Mouse (Mus musculus): ENCODE data around the gene Smc1b. TPM values are rescaled to one million over a fixed set of nuclear protein-coding genes. Genes with fewer than 3 reads are reported as not detected.

Gene Smc1b
- polyA plus RNA-seq, 1 experiment from 2014 or later = 0.11 TPM

GRCm38 (mm10) chr15:85161416-85161815 lies 29.7 kb upstream of the Smc1b start:
- Histone ChIP-seq H3K9me3 (replicated peaks) (no peaks in the 10 kb centered on the region), H3K4me3 (no peak overlapping the region), H3K27ac (replicated peaks) (no peak overlapping the region), H3K27me3 (ENCODE audit: low read depth, poor library complexity, severe bottlenecking) (peaks cover 12% of the 10 kb centered on the region; the same call in 1 of the 2 replicates), H3K4me1 (peaks cover 16% of the 10 kb centered on the region), H3K36me3 (no peaks in the 10 kb centered on the region)
- DNase-seq (ENCODE audit: low spot score) = no peak

- H3K36me3 ChIP-seq = no peaks in the 10 kb centered on the region
- 81% methylated on average over 4 of the region's 4 CpGs for WGBS
- peaks cover 3% of the 10 kb centered on the region; the same call in 1 of the 2 replicates for H3K4me1 ChIP-seq
- no peak overlapping the region for H3K27ac ChIP-seq (replicated peaks)
- no peaks in the 10 kb centered on the region for H3K9me3 ChIP-seq (replicated peaks)
- peaks cover 8% of the 10 kb centered on the region; the same call in 1 of the 2 replicates for H3K27me3 ChIP-seq (ENCODE audit: low read depth, poor library complexity, severe bottlenecking)
- DNase-seq (ENCODE audit: low spot score) = no peak
- no peak overlapping the region for H3K4me3 ChIP-seq
These were observed 24.4 kb upstream of the Smc1b start for GRCm38 (mm10) chr15:85156198-85156597.

- peaks cover 8% of the 10 kb centered on the region; the same call in 1 of the 2 replicates for H3K27me3 ChIP-seq (ENCODE audit: low read depth, poor library complexity, severe bottlenecking)
- H3K4me1 ChIP-seq = peaks cover 3% of the 10 kb centered on the region; the same call in 1 of the 2 replicates
- DNase-seq (ENCODE audit: low spot score) = no peak
- H3K4me3 ChIP-seq = no peak overlapping the region
- H3K27ac ChIP-seq (replicated peaks) = no peak overlapping the region
- no peaks in the 10 kb centered on the region for H3K36me3 ChIP-seq
- WGBS = 95% methylated on average over 3 of the region's 3 CpGs
- no peaks in the 10 kb centered on the region for H3K9me3 ChIP-seq (replicated peaks)
These were observed 22.3 kb upstream of the Smc1b start for GRCm38 (mm10) chr15:85154091-85154490.

- H3K4me1 ChIP-seq = peaks cover 11% of the 10 kb centered on the region; the same call in 1 of the 2 replicates
- no peak overlapping the region for H3K4me3 ChIP-seq
- no peaks in the 10 kb centered on the region for H3K9me3 ChIP-seq (replicated peaks)
- WGBS = 68% methylated on average over 3 of the region's 3 CpGs
- DNase-seq (ENCODE audit: low spot score) = no peak
- no peak overlapping the region for H3K27ac ChIP-seq (replicated peaks)
- H3K27me3 ChIP-seq (ENCODE audit: low read depth, poor library complexity, severe bottlenecking) = peaks cover 8% of the 10 kb centered on the region; the same call in 1 of the 2 replicates
- no peaks in the 10 kb centered on the region for H3K36me3 ChIP-seq
These were observed 20.8 kb upstream of the Smc1b start for GRCm38 (mm10) chr15:85152577-85152976.

GRCm38 (mm10) chr15:85151433-85151918 lies 19.7 kb upstream of the Smc1b start:
- WGBS = 30% methylated on average over 13 of the region's 13 CpGs

GRCm38 (mm10) chr15:85144249-85144648 lies 12.5 kb upstream of the Smc1b start:
- Histone ChIP-seq H3K4me1 (peaks cover 12% of the 10 kb centered on the region), H3K4me3 (no peak overlapping the region), H3K27ac (replicated peaks) (no peak overlapping the region), H3K9me3 (replicated peaks) (no peaks in the 10 kb centered on the region), H3K36me3 (no peaks in the 10 kb centered on the region), H3K27me3 (ENCODE audit: low read depth, poor library complexity, severe bottlenecking) (0 out of 2 replicates have a peak, but pooled peaks cover 5% of the 10 kb centered on the region)
- WGBS = 93% methylated on average over 5 of the region's 5 CpGs
- DNase-seq (ENCODE audit: low spot score) = no peak

More at GRCm38 (mm10) chr15:85151433-85151918, 19.7 kb upstream of the Smc1b start:
- peak; percentile 81 for DNase-seq (ENCODE audit: low spot score)
- Histone ChIP-seq H3K27me3 (ENCODE audit: low read depth, poor library complexity, severe bottlenecking) (peaks cover 8% of the 10 kb centered on the region; the same call in 1 of the 2 replicates), H3K36me3 (no peaks in the 10 kb centered on the region), H3K4me1 (peaks cover 11% of the 10 kb centered on the region; the same call in 1 of the 2 replicates), H3K4me3 (no peak overlapping the region), H3K9me3 (replicated peaks) (no peaks in the 10 kb centered on the region), H3K27ac (replicated peaks) (no peak overlapping the region)

GRCm38 (mm10) chr15:85143747-85144146 lies 12.0 kb upstream of the Smc1b start:
- 98% methylated on average over 1 of the region's 1 CpGs for WGBS
- H3K27me3 ChIP-seq (ENCODE audit: low read depth, poor library complexity, severe bottlenecking) = 0 out of 2 replicates have a peak, but pooled peaks cover 5% of the 10 kb centered on the region
- H3K4me3 ChIP-seq = no peak overlapping the region
- H3K9me3 ChIP-seq (replicated peaks) = no peaks in the 10 kb centered on the region
- peaks cover 12% of the 10 kb centered on the region for H3K4me1 ChIP-seq
- no peak overlapping the region for H3K27ac ChIP-seq (replicated peaks)
- no peak for DNase-seq (ENCODE audit: low spot score)
- no peaks in the 10 kb centered on the region for H3K36me3 ChIP-seq

- no peak overlapping the region for H3K27ac ChIP-seq (replicated peaks)
- 88% methylated on average over 11 of the region's 11 CpGs for whole genome bisulfite sequencing
- peak; percentile 9 for DNase-seq (ENCODE audit: low spot score)
These were observed 11.4 kb upstream of the Smc1b start for GRCm38 (mm10) chr15:85143161-85143560.

GRCm38 (mm10) chr15:85142441-85142840 lies 10.7 kb upstream of the Smc1b start:
- no peak for DNase-seq (ENCODE audit: low spot score)
- Histone ChIP-seq H3K4me1 (peaks cover 4% of the 10 kb centered on the region), H3K27me3 (ENCODE audit: low read depth, poor library complexity, severe bottlenecking) (0 out of 2 replicates have a peak, but pooled peaks cover 5% of the 10 kb centered on the region), H3K9me3 (replicated peaks) (no peaks in the 10 kb centered on the region), H3K27ac (replicated peaks) (no peak overlapping the region), H3K4me3 (no peak overlapping the region), H3K36me3 (no peaks in the 10 kb centered on the region)
- WGBS = 78% methylated on average over 2 of the region's 2 CpGs

More at GRCm38 (mm10) chr15:85143161-85143560, 11.4 kb upstream of the Smc1b start:
- Histone ChIP-seq H3K4me1 (peaks cover 10% of the 10 kb centered on the region), H3K9me3 (replicated peaks) (no peaks in the 10 kb centered on the region), H3K4me3 (no peak overlapping the region), H3K27me3 (ENCODE audit: low read depth, poor library complexity, severe bottlenecking) (0 out of 2 replicates have a peak, but pooled peaks cover 5% of the 10 kb centered on the region), H3K36me3 (no peaks in the 10 kb centered on the region)

- no peak overlapping the region for H3K4me3 ChIP-seq
- H3K27ac ChIP-seq (replicated peaks) = no peak overlapping the region
- no peaks in the 10 kb centered on the region for H3K36me3 ChIP-seq
- 0 out of 2 replicates have a peak, but pooled peaks cover 5% of the 10 kb centered on the region for H3K27me3 ChIP-seq (ENCODE audit: low read depth, poor library complexity, severe bottlenecking)
- no peaks in the 10 kb centered on the region for H3K9me3 ChIP-seq (replicated peaks)
- H3K4me1 ChIP-seq = peaks cover 4% of the 10 kb centered on the region
- no peak for DNase-seq (ENCODE audit: low spot score)
- 93% methylated on average over 10 of the region's 10 CpGs for WGBS
These were observed 9.5 kb upstream of the Smc1b start for GRCm38 (mm10) chr15:85141290-85141689.

- peaks cover 12% of the 10 kb centered on the region for H3K4me1 ChIP-seq
- peak; percentile 11 for DNase-seq (ENCODE audit: low spot score)
- peaks cover 43% of the 10 kb centered on the region for H3K27me3 ChIP-seq (ENCODE audit: low read depth, poor library complexity, severe bottlenecking)
- H3K4me3 ChIP-seq = no peak overlapping the region
- H3K9me3 ChIP-seq (replicated peaks) = peaks cover 8% of the 10 kb centered on the region
- WGBS = 50% methylated on average over 9 of the region's 9 CpGs
- no peak overlapping the region for H3K27ac ChIP-seq (replicated peaks)
- H3K36me3 ChIP-seq = no peaks in the 10 kb centered on the region
These were observed 3.4 kb upstream of the Smc1b start for GRCm38 (mm10) chr15:85135143-85135542.

GRCm38 (mm10) chr15:85132193-85132520 lies 393 bp upstream of the Smc1b start:
- Histone ChIP-seq H3K4me3 (peak overlapping the region; percentile 42), H3K36me3 (no peaks in the 10 kb centered on the region), H3K4me1 (peaks cover 12% of the 10 kb centered on the region), H3K9me3 (replicated peaks) (peaks cover 8% of the 10 kb centered on the region), H3K27ac (replicated peaks) (no peak overlapping the region), H3K27me3 (ENCODE audit: low read depth, poor library complexity, severe bottlenecking) (peaks cover 43% of the 10 kb centered on the region)
- DNase-seq (ENCODE audit: low spot score) = no peak
- WGBS = 25% methylated on average over 10 of the region's 10 CpGs

GRCm38 (mm10) chr15:85085641-85086040 lies 46.1 kb downstream of the Smc1b start:
- no peaks in the 10 kb centered on the region for H3K9me3 ChIP-seq (replicated peaks)
- no peaks in the 10 kb centered on the region for H3K27me3 ChIP-seq (ENCODE audit: low read depth, poor library complexity, severe bottlenecking)
- no peak overlapping the region for H3K27ac ChIP-seq (replicated peaks)
- H3K4me1 ChIP-seq = no peaks in the 10 kb centered on the region
- no peaks in the 10 kb centered on the region for H3K36me3 ChIP-seq
- H3K4me3 ChIP-seq = no peak overlapping the region
- no peak for DNase-seq (ENCODE audit: low spot score)
- WGBS = 69% methylated on average over 1 of the region's 1 CpGs

Measured in midbrain, embryonic 10.5 days (tissue).